Mouse (Mus musculus) thymus, adult 18-20 months (tissue): ENCODE results near the gene Tmigd3.

Experiments used
- DNase-seq, 2 experiments: peaks; one replicate each; pipeline ENCODE4 v3.0.0; 2022; ENCODE audit warnings: mixed read lengths in 2 of 2

Tmigd3 gene

GRCm38 (mm10) chr3:105870558-105870957, at the start of gene Tmigd3, which contains the start of gene Adora3:
Gene Tmigd3, plus strand, starts transcription at chr3:105870903.
Gene Adora3, plus strand, starts transcription at chr3:105870858.
- no peak for DNase-seq

DNA sequence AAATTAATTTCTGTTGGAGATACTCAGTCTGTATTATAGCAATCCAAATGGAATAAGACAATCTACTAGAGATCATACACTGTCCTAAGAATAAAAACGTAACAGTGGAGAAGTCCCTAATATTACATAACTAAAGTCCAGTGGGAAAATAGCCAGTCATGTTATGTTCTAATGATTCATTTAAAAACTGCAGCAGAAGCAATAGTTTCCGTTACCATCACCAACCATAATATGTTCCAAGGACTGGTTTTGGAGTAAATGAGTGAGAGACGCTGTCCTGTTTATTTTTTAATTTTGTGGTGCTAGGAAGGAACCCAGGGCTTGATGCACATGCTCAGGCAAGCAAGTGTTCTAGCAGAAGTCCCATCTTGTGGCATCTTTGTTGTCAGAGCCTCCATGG, 49.2 kb upstream of the Tmigd3 start:
- no peak for DNase-seq

GRCm38 (mm10) chr3:105823609-105824008, 47.1 kb upstream of the Tmigd3 start:
- no peak for DNase-seq

- DNase-seq, result no peak
These were observed 46.6 kb upstream of the Tmigd3 start for GRCm38 (mm10) chr3:105824103-105824502.

DNA sequence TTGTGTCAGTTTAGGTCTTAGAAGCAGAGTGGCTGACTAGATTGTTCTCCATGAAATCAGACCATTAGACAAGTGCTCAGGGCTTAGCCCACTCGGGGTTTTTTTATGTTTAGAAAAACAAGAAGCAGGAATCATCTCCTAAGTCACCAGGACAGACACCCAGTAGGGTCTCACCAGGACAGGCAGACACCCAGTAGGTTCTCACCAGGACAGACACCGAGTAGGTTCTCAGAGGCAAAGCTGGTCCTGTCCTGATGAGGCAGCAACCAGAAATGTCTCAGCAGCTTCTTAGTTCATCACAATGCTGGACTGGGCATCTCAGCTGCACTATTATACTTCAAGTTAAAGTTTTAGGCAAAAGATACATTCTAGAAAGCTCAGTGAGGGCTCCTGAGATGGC, 46.0 kb upstream of the Tmigd3 start:
- no peak for DNase-seq

DNA sequence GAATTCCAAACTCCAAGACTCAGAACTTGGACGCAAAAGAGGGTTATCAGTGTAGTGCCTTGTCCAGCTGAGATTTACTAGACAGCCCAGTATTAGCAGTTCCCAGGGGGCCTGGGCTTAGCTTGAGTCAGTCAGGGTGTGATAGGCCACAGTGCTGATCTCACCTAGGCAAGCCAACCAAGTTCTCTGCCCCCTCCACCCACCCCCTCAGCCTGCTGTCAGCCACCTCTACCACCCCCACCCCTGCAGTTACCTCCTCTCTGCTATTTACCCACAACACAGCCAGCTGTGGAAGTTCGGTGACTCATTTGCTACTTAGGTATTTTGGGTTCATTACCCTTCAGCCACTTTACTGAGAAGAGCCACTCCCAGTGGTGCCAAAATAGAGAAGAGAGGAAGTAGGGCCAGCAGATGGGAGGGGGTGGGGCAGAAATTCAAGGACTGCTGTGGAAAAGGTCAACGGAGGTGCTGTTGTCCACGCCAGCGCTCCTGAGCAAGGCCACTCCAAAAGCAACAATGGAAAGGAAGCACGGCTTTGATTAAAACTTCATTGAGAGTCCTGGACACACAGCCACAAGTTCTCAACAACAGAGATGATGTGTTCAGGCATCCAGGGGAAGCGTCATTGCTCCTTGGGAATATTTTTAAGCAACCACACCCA, 45.1 kb upstream of the Tmigd3 start:
- no peak for DNase-seq

DNA sequence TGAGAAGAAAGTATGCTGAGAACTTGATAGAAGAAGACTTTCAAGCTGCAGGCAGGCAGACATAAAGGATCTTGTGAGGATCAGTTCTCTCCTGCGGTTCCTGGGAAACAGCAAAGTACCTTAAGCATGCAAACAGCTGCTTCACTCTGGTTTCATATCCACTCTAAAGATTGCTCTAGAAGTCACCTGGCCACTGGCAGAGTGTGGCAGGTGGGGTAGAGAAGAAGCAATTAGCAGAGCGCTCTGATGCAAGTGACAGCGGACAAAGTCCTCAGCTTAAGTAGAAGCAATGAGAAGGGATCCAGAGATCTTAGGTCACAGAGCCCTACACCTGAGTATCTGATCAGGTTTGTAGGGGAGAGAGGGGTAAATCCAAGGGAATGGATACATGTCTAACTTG, 39.1 kb upstream of the Tmigd3 start:
- DNase-seq, result no peak

GRCm38 (mm10) chr3:105835875-105836274, 34.8 kb upstream of the Tmigd3 start:
- DNase-seq, result no peak

GRCm38 (mm10) chr3:105836883-105837282, 33.8 kb upstream of the Tmigd3 start:
- no peak for DNase-seq

- DNase-seq, result no peak
These were observed 32.0 kb upstream of the Tmigd3 start for GRCm38 (mm10) chr3:105838655-105839054.

GRCm38 (mm10) chr3:105839836-105840235, 30.9 kb upstream of the Tmigd3 start:
- DNase-seq, result no peak

GRCm38 (mm10) chr3:105846294-105847069, 24.2 kb upstream of the Tmigd3 start:
- DNase-seq, result no peak

DNA sequence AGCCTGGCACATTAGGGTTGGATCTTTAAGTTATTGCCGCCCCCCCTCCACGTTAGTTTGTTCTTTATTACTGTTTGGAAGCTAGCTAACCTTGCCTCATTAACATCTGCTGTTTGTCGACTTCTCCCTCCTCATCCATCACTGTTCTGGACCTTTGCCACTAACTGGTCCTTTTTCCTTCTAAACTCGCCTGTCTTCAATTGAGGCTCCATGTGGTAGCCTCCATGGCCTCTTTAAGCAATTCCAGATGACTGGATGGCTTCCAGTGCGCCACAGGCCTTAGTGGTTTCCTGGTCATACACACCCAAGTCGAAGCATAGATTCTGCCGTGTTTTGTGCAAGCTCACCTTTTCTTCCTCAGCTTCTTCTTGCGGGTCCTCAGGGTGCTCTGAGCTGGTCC, 16.9 kb upstream of the Tmigd3 start:
- no peak for DNase-seq

DNA sequence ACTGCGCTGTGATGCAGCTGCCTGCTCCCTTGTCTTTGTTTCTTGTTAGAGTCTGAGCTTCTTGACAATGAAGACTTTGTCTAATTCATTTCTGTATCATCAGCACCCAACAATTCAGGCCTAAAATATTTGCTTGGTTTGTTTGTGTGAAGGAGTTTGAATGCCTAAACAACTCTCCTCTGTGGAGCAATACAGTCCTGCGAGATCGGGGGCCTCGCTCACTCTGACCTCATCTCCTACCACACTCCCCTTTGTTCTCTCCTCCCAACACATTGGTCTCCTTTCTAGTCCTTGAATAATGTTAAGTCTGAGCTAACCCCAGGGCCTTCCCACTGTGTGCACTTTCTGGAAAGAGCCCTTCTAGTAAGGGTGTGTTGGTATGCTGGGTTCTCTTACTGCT, 15.9 kb upstream of the Tmigd3 start:
- DNase-seq, result no peak

GRCm38 (mm10) chr3:105857513-105857912, 13.2 kb upstream of the Tmigd3 start:
- no peak for DNase-seq

- DNase-seq, result no peak
These were observed 8.8 kb upstream of the Tmigd3 start for GRCm38 (mm10) chr3:105861747-105862366.

GRCm38 (mm10) chr3:105864123-105864522, 6.6 kb upstream of the Tmigd3 start:
- no peak for DNase-seq

DNA sequence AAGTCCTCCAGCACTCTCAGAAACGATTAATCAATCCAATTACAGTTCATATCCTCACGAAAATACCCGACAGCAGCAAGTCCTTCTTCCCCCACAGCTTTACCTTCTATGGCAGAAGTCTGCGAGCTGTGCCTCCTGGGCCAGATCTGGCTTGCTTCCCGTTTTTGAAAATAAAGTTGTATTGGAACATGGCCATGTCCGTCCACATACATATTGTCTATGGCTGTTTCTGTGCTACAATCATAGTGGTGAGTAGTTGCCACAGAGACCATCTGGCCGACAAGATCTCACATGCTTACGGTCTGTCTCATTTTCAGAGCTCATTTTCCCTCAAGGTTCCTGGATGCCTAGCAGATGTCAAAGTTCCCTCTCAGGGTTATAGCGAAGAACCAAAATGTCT, 5.6 kb upstream of the Tmigd3 start:
- no peak for DNase-seq

DNA sequence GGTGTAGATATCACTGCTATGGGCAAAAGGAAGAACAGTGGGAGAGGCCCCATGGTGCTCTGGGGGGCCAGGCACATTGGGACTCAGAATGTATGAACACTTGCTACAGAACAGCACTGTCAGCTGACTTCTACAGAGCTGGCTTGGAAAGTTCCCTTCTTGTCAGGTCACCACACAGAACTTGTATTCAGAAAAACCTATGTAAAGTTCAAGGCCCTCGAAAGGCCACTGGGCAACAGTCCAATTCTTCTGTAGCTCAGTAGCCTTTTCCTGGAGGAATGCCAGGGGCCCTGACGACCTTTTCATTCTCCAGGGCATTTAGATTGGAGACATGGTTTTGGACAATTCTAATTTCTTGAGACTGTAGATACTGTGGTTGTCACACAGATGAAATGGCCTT, 2.6 kb upstream of the Tmigd3 start:
- DNase-seq, result no peak

GRCm38 (mm10) chr3:105872034-105872433, 1.3 kb downstream of the Tmigd3 start:
- no peak for DNase-seq

GRCm38 (mm10) chr3:105872579-105872978, 1.9 kb downstream of the Tmigd3 start:
- no peak for DNase-seq

- DNase-seq, result no peak
These were observed 3.0 kb downstream of the Tmigd3 start for GRCm38 (mm10) chr3:105873451-105874445.

- DNase-seq, result no peak
These were observed 5.3 kb downstream of the Tmigd3 start for GRCm38 (mm10) chr3:105876022-105876421.
